Comparison of ENCODE assay signal across 9 mouse cellular contexts in genomic region chr8:122332753-122333506, GRCm38 (mm10). TPM values are rescaled to one million over a fixed set of nuclear protein-coding genes. Genes with fewer than 3 reads are reported as not detected.
DNase-seq lines count a peak whose midpoint lies in the region; ATAC-seq and TF ChIP-seq lines count a peak whose summit lies in the region.
"Had no signal": no experiment of that assay in that cellular context is flagged by ENCODE, and none has a peak within 500 bp of the region (broad histone marks: within the 10 kb centered on the region; RNA-seq: fewer than 3 reads in every experiment).

No protein-coding gene starts in this region.

- TF ChIP-seq CTCF in cerebellum, adult 2 months (IDR thresholded peaks at IDR 0.05; ENCODE audit: borderline replicate concordance, insufficient read depth, low read depth, low read length) = peak; percentile 97
- peak; percentile 98 for TF ChIP-seq CTCF in left cerebral cortex, adult 2 months (IDR thresholded peaks at IDR 0.05)

- H3K4me2 ChIP-seq in forebrain, embryonic 11.5 days (ENCODE audit: low read depth, low read length, severe bottlenecking) = no peak overlapping the region
- H3K4me2 ChIP-seq in forebrain, embryonic 12.5 days = no peak overlapping the region

- DNase-seq in forebrain, embryonic 11.5 days (ENCODE audit: low spot score) = peak; percentile 90
- DNase-seq in cerebellum, adult 2 months = peak; percentile 78 to 90
- DNase-seq in frontal cortex, postnatal 25 days (ENCODE audit: low spot score in 2 of 2) = peak; percentile 81 to 86
- DNase-seq in left cerebral cortex, adult 2 months (ENCODE audit: extremely low spot score in 1 of 2, low spot score in 2 of 2) = peak; percentile 79 to 86
- DNase-seq in spleen, adult 12 weeks (ENCODE audit: low spot score) = peak; percentile 73

- ATAC-seq in forebrain, embryonic 11.5 days (replicated peaks; ENCODE audit: low FRiP score) = no peak; the same call in 1 of the 2 replicates
- ATAC-seq in forebrain, embryonic 12.5 days (ENCODE audit: low FRiP score) = no peak
- ATAC-seq in inflammation-experienced regulatory T-cells, adult 6 months = peak; percentile 72
- peak; percentile 90 for ATAC-seq in megakaryocyte, adult 5-6 weeks (ENCODE audit: poor library complexity, severe bottlenecking)

- H3K27ac ChIP-seq in forebrain, embryonic 11.5 days (ENCODE audit: low read depth, low read length) = no peak overlapping the region
- no peak overlapping the region for H3K27ac ChIP-seq in forebrain, embryonic 12.5 days
- no peak overlapping the region for H3K27ac ChIP-seq in cerebellum, adult 2 months (ENCODE audit: insufficient read depth, low read length)
- H3K27ac ChIP-seq in left cerebral cortex, adult 2 months = no peak overlapping the region

- H3K4me1 ChIP-seq in forebrain, embryonic 11.5 days (replicated peaks; ENCODE audit: control insufficient read depth, insufficient read depth, low read length) = peaks cover 16% of the 10 kb centered on the region; the same call in 1 of the 2 replicates
- H3K4me1 ChIP-seq in forebrain, embryonic 12.5 days = peaks cover 40% of the 10 kb centered on the region
- peaks cover 9% of the 10 kb centered on the region for H3K4me1 ChIP-seq in cerebellum, adult 2 months (ENCODE audit: control insufficient read depth, insufficient read depth, low read length)

- peaks cover 36% of the 10 kb centered on the region for H3K27me3 ChIP-seq in forebrain, embryonic 11.5 days (ENCODE audit: control insufficient read depth, insufficient read depth, low read length)
- peaks cover 51% of the 10 kb centered on the region for H3K27me3 ChIP-seq in forebrain, embryonic 12.5 days
- H3K27me3 ChIP-seq in cerebellum, adult 2 months (ENCODE audit: control insufficient read depth, insufficient read depth, low read length) = no peaks in the 10 kb centered on the region; the same call in 1 of the 2 replicates
- H3K27me3 ChIP-seq: megakaryocyte, embryonic 14.5 days had no signal

- no peak overlapping the region for H3K9ac ChIP-seq in forebrain, embryonic 11.5 days (ENCODE audit: low read length)
- H3K9ac ChIP-seq in forebrain, embryonic 12.5 days = no peak overlapping the region

- no peak overlapping the region for H3K4me3 ChIP-seq in forebrain, embryonic 11.5 days (ENCODE audit: low read depth, low read length)
- H3K4me3 ChIP-seq in forebrain, embryonic 12.5 days (replicated peaks) = no peak overlapping the region
- no peak overlapping the region for H3K4me3 ChIP-seq in cerebellum, adult 2 months (replicated peaks; ENCODE audit: insufficient read depth, low read depth, low read length)
- no peak overlapping the region for H3K4me3 ChIP-seq in left cerebral cortex, adult 2 months
- H3K4me3 ChIP-seq: megakaryocyte, embryonic 14.5 days had no signal

- no peaks in the 10 kb centered on the region for H3K36me3 ChIP-seq in forebrain, embryonic 11.5 days (ENCODE audit: control insufficient read depth, insufficient read depth, low read length)
- H3K36me3 ChIP-seq in forebrain, embryonic 12.5 days (replicated peaks) = no peaks in the 10 kb centered on the region

- no peak for TF ChIP-seq POLR2A in cerebellum, adult 2 months (IDR thresholded peaks at IDR 0.05; ENCODE audit: borderline replicate concordance, insufficient read depth, low read length)

- 71% methylated on average over 6 of the region's 6 CpGs for WGBS in forebrain, embryonic 11.5 days
- 64% methylated on average over 6 of the region's 6 CpGs for WGBS in forebrain, embryonic 12.5 days
- WGBS in cerebellum, adult 2 months = 50% methylated on average over 6 of the region's 6 CpGs

- no peaks in the 10 kb centered on the region for H3K9me3 ChIP-seq in forebrain, embryonic 11.5 days (ENCODE audit: control insufficient read depth, low read length)
- no peaks in the 10 kb centered on the region for H3K9me3 ChIP-seq in forebrain, embryonic 12.5 days

- intact Hi-C loops in left cerebral cortex, adult 2 months (cut with DNase I) = loop anchor here (1.0 to 5.0 kb wide), 2 partner anchors 60 to 356 kb away; no protein-coding TSS in a partner anchor

RNA-seq across cellular contexts. Expression of gene Trhr2, which starts 27.6 kb away (rescaled TPM):
- polyA plus RNA-seq in forebrain, embryonic 11.5 days (2014; fragmentation: Nextera tagmentation; extraction: Ambion mirVana) = not detected in 2 replicates
- polyA plus RNA-seq in forebrain, embryonic 12.5 days (2016; fragmentation: Nextera tagmentation; extraction: Ambion mirVana) = not detected in 2 replicates
- 0.63 and 1.8 TPM in 2 replicates for polyA plus RNA-seq in cerebellum, adult 2 months (2012; rRNA removed)
- not detected for polyA plus RNA-seq in inflammation-experienced regulatory T-cells, adult 6 months (2017; shearing (Covaris generic))
- 10 to 100 TPM in 1 of 2 experiments, 1 to 10 TPM in 1; 7.1 to 11.4 TPM for total RNA-seq in left cerebral cortex, adult 2 months (2021)
- not detected in 2 replicates for total RNA-seq in megakaryocyte, adult 5-6 weeks (2015)
- total RNA-seq in megakaryocyte, adult 5-6 weeks (2017) = not detected in 2 replicates

RNA-seq across cellular contexts. Expression of gene Zc3h18, which starts 43.5 kb away (rescaled TPM):
- 54.8 and 57.4 TPM in 2 replicates for polyA plus RNA-seq in forebrain, embryonic 11.5 days (2014; fragmentation: Nextera tagmentation; extraction: Ambion mirVana)
- polyA plus RNA-seq in forebrain, embryonic 12.5 days (2016; fragmentation: Nextera tagmentation; extraction: Ambion mirVana) = 71.8 and 75.5 TPM in 2 replicates
- polyA plus RNA-seq in cerebellum, adult 2 months (2012; rRNA removed) = 39.2 and 40.1 TPM in 2 replicates
- 10 to 100 TPM; 12.0 to 16.0 (median 13.0) TPM for polyA plus RNA-seq in inflammation-experienced regulatory T-cells, adult 6 months (2017; shearing (Covaris generic))
- 10 to 100 TPM; 42.3 to 45.0 TPM for total RNA-seq in left cerebral cortex, adult 2 months (2021)
- total RNA-seq in megakaryocyte, adult 5-6 weeks (2015) = 19.6 and 22.0 TPM in 2 replicates
- 50.2 and 63.1 TPM in 2 replicates for total RNA-seq in megakaryocyte, adult 5-6 weeks (2017)

RNA-seq across cellular contexts. Expression of gene Zfpm1, which starts 51.0 kb away (rescaled TPM):
- 1.4 and 2.1 TPM in 2 replicates for polyA plus RNA-seq in forebrain, embryonic 11.5 days (2014; fragmentation: Nextera tagmentation; extraction: Ambion mirVana)
- polyA plus RNA-seq in forebrain, embryonic 12.5 days (2016; fragmentation: Nextera tagmentation; extraction: Ambion mirVana) = 0.82 and 1.2 TPM in 2 replicates
- 19.6 and 20.1 TPM in 2 replicates for polyA plus RNA-seq in cerebellum, adult 2 months (2012; rRNA removed)
- 1 to 10 TPM in 2 of 3 experiments, under 1 TPM in 1; 0.65 to 2.6 (median 1.3) TPM for polyA plus RNA-seq in inflammation-experienced regulatory T-cells, adult 6 months (2017; shearing (Covaris generic))
- 10 to 100 TPM; 39.5 to 42.1 TPM for total RNA-seq in left cerebral cortex, adult 2 months (2021)
- total RNA-seq in megakaryocyte, adult 5-6 weeks (2015) = 4.3 and 4.5 TPM in 2 replicates
- total RNA-seq in megakaryocyte, adult 5-6 weeks (2017) = 4.8 and 5.6 TPM in 2 replicates

Comparison
In these comparisons a context has a peak if more than half of its experiments do, and no peak if none do; other contexts are left out.
1. ATAC-seq: peak in inflammation-experienced regulatory T-cells, adult 6 months (single experiment) and megakaryocyte, adult 5-6 weeks (single experiment); none in forebrain, embryonic 11.5 days (single experiment) and forebrain, embryonic 12.5 days (single experiment).
2. Peak in every context shown above with its lines, with median percentiles within 50 percentile points of each other: DNase-seq.